Mouse (Mus musculus): Measurements from ENCODE around the gene Map3k10. TPM values are rescaled to one million over a fixed set of nuclear protein-coding genes. Genes with fewer than 3 reads are reported as not detected.
A peak's percentile ranks its signal among the peaks of the same experiment; 100 is the strongest.

Gene Map3k10
- polyA plus RNA-seq (2017; shearing (Covaris generic)), result 1 to 10 TPM in 1 of 3 experiments, under 1 TPM in 2; 0.88 to 1.4 (median 0.91) TPM

DNA sequence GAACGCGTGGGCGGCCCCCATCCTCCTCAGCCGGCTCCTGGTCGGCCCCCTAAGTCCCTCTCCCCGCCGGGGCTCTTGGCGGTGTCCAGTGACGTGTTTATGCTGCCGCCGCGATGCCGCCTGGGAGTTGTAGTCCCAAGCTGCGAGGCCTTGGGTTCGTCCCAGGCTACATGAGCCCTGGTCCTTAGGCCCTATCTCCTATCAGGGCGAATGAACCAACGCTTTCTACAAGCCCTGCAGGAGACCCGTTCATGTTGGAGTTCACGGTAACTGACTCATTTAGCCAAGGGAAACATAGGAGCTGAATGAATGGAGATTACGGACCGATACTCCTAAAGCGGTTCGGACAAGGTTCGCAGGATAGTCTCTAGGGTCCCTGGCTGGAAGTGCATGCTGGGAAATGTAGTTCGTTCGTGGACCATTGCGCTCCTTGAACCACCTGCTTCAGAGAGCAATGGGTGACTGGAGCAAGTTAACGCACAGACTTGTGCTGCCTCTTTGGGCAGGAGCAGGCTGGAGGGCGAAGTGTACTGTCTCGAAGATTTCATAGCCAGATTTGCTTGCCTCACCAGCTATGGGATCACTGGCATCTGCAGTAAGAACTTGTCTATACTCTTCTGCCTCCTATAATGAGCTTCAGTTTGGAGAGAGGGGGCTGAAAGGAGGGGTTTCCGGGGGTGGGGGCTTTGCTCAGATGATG lies at the start of gene Map3k10:
Map3k10 (minus strand) TSS at position 77 of the 700 bp plus-strand sequence.
- ATAC-seq, result peak; percentile 97

DNA sequence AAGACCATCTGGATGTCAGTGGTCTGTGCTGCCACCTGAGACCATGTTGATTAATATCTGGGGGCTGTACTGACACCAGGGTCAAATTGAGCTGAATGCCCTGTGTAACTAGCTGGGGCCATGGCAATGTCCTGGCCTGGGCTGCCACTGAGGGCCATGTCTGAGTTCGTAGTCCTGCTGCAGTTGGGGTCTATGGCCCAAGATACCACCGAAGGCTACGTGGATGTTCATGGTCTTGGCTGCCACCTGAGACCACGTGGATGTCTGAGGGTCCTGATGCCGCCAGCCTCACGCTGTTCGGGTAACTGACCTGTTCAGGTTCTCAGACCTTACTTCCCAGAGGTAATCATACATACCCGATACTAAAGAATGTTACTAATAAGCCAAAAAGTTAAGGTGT lies 47.6 kb upstream of the Map3k10 start:
- no peak for ATAC-seq

DNA sequence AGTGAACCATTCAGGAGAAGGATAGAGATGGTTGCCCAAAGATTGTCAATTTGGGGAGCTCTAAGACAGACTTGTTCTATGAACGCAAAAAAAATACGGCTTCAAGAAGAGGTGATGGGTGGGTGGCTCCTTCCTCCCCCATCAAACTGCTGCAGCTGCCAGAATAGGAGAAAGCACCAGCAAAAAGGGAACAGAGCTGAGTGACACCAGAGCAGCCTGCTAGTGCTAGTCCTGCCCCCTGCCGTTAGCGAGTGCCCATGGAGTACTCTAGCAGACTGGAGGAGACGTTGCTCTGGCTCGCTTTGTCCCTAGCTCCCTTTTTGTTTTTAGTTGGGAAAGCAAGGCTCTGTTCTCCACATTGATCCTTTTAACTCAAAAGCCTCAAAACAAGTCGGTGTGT lies 36.0 kb upstream of the Map3k10 start:
- no peak for ATAC-seq

DNA sequence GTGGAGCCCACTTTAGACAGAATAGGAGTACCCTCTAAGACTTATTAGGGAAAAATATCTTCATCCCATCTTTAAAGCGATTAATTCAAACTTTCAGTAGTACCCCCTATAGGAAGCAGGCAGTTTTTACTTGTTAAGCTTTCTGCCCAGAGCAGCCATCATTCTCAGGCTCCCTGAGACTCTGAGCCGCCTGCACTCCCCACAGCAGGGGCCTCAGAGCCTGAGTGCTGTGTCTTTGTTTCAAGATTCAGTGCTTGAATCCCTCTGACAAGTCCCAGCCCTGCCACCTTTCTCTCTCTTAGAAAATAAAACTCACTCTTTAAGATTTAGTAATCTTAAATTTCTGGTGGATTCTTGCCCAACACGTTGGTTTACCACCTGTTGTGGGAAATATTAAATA lies 22.3 kb upstream of the Map3k10 start:
- ATAC-seq, result no peak

DNA sequence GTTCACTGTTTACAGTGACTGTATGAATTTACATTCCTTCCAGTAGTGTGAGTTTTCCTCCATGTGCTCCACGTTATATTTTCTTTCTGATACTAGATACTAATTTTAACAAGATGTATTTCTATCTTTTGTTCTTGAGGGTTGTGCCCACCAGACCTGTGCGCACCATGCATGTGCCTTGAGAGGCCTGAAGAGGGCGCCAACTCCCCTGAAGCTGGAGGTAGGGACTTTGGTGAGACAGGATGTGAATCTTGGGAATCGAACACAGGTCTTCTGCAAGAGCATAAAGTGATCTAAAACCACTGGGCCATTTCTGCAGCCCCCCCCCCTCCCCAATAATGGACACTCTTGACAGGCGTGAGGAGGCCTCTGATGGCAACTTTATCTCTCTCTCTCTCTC lies 16.7 kb upstream of the Map3k10 start:
- ATAC-seq, result no peak

DNA sequence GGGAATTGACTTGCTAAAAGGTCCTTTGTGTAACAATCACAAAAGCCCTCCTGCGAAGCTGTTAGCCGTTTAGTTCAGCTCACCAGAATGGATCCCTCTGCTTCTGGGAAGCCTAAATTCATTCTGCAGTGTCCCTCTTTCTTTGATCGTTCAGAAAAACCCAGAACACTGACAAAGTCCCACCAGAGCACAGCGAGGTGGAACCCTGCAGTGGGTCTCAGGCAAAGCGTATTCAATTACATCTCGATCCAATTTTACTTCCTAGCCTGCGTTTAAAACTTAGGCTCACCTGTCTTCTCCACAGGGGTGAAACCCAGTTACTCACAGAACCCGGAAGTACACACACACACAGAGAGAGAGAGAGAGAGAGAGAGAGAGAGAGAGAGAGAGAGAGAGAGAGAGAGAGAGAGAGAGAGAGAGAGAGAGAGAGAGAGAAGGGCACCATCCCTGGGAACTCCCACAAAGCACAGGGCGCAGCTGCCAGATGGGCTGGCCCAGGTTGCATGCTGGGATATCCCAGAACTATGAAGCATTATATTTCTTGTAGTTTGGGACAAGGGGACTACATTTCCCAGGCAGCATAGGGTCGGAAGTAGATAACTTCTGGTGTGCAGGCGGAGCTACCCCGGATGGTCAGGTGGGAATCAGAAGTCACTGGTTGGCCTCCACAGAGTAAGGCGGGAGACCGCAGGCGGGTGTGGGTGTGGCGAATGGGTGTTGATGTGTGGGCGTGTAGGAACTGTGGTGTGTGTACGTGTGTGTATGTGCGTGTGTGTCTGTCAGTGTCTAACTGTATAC lies 14.6 kb upstream of the Map3k10 start, which contains the start of gene Zfp607b:
Zfp607b (plus strand) TSS at position 526 of the 798 bp plus-strand sequence.
- peak; percentile 98 for ATAC-seq

DNA sequence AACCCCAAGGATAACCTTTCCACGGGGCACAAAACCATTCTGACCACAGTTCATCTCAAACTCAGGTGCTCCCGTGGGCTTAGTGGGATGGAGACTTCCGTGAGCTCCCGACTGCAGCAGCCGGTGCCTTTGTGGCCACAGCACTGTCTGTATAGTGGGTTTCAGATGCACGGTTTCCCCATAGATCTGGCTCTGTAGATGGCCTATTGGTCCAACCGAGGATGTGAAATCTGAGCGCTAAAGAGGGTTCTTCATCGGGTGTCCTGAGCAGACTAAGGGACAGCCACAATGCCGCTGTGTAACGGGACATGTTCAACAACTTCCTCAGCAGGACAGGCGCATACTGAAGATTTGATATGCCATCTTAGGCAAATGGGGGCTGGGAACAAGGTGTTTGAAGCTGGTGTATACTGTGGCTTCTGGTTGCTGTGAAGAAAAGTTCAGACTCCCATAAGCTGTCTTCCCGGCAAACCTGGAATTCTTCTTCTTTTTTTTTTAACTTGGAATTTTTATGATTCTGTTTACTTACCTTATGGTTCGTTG lies 13.9 kb upstream of the Map3k10 start:
- ATAC-seq, result no peak

DNA sequence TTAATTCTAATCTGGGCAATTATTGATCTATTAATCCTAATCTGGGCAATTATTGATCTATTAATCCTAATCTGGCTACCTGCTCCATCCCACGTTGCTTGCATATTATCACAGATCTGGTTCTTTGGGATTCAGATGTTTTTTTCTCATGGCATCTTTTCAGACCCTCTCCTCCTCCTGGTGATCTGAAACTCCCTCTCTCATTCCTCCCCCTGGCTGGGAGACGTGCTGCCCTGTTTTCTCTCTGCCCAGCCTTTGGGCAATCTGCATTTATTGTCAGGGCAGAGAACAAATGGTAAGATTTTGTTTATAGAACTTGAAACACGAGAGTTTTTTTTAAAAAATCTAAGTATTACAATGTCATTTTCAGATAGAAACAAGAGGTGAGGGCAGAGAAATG lies 13.4 kb upstream of the Map3k10 start:
- no peak for ATAC-seq

DNA sequence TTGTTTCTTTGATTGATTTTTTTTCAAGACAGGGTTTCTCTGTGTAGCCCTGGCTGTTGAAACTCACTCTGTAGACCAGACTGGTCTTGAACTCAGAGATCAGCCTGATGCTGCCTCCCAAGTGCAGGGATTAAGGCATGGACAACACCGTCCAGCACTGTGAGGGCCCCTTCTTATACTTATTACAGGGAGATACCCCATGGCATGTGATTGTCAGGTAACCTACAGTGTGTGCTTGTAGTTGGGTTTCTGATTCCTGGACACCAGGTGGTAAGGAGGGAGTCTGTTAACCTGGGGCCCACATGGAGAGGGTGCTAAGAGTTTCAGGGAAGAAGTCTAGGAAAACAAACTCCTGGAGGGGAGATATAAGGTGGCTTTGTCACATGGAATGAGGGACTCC lies 12.6 kb upstream of the Map3k10 start:
- ATAC-seq, result no peak

DNA sequence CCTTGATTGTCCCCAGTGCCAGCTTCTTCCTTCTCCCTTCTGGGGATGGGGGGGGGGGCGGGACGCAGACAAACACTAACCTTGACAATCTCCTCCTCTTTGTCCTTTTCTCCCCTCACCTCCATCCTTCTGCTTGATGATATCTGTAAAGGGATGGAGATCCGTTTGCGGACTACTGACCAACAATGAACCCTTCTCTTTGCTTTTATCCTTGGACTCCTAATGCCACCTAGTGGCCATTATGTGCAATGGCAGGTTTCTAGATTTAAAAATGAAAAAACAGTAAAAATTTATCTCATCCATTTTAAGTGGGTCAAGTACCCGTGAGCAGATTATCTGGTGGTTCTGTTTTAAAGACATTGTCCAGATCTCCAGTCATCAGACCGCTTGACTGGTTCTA lies 11.3 kb upstream of the Map3k10 start:
- no peak for ATAC-seq

DNA sequence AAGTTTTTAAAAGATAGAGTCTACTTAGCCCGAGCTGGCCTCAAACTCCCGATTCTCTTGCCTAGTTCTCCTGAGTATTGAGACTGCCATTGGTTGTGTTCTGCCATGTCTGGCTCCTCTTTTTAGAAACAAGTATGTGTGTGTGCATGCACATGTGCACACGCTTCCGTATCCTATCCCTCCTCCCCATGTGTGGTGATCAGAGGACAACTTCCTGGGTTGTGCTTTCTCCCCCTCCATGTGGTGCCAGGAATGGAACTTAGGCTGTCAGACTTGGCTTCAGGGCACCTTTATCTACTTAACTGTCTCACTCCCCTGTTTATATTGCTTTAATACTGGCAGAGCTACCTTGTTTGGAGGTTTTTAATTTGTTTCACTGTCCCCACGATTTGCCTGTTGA lies 10.8 kb upstream of the Map3k10 start:
- ATAC-seq, result no peak

DNA sequence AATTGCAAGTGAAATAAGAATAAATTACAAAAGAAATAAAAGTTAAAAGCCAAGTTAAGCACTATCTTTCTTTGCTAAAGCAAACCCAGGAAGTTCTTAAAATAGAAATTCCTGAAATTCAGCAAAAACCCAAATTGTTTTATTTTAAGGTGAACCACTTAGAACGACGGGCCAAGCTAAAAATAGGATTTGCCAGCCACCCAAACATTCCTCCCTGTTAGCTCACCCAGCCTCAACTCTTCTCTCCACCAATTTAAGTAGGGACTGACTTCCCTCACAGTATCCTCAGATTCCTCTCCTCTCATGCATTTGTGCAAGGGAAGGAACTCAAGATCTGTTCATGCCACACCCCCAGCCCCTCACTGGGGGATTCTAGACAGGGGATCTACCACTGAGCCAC lies 8.8 kb upstream of the Map3k10 start:
- ATAC-seq, result no peak

DNA sequence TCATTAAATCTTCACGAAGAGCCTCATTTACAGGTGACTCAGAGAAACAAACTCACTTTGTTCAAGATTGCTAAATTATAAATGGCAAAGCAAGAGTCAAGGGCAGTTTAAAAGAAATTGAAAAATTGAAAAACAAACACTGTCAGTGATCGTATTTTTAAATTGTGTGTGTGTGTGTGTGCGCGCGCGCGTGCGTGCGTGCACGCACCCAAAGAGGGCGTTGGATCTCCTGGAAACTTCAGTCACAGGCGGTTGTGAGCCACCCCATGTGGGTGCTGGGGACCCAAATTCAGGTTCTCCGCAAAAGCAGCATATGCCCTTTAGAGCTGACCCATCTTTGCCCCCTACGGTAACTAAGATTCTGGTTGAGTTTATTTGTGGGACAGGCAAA lies 819 bp upstream of the Map3k10 start:
- no peak for ATAC-seq

DNA sequence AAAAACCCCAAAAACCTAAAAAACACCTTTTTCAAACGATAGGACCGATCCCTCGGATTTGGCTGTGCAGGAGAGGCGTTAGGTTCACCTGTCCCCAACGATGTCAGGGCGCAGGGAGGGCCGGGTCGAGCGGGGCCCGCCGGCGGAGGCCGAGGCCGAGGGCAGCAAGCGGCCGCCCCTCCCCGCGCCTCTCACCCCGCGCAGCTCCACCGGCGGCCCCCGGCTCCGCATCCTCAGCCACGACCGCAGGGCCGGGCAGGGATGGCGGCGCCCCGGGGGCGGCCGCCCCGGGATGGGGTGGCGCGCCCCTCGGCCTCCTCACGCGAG lies 240 bp downstream of the Map3k10 start:
- no peak for ATAC-seq

DNA sequence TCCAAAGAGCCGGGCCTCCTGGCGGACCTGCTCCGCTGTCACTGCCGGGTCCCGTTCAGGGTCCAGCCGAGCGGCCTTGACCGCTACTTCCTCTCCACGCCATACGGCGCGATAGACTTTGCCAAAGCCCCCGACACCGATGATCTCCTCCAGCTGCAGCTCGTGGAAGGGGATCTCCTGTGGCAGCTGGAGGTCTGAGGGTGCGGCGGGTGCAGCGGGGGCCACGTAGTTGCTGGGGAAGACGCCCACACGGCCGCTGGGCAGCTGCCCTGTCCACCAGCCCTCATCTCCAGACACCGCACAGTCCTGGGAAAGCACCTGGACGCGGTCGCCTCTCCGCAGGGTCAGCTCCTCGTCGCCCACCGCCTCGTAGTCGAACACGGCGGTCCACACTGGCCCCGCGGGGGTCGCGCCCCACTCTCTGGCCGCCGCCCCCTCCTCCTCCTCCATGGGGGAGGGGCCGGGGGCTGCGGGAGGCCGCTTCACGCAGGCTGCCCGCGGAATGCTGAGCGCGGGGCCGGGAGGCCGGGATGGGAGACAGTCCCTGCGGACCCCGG lies 745 bp downstream of the Map3k10 start:
- ATAC-seq, result no peak

DNA sequence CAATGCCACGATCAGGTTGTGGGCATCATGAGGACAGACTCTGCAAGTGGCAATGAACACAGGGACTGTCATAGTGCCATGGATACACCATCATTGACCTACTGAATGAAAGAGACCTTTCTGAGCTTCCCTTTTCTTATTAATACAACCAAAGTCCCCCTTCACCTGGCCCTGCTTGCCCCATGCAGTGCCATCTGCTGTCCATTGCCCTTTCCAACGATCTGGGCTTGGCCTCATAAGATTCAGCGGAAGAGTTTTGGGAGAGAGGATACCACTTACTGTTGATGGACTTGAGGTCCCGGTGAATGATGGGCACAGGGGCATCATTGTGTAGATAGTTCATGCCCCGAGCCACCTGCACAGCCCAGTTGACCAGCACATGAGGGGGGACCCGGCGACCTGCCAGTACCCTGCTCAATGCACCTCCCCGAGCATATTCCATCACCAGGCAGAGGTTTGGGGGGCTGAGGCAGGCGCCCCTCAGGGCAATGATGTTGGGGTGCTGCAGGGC lies 1.3 kb downstream of the Map3k10 start:
- ATAC-seq, result no peak

DNA sequence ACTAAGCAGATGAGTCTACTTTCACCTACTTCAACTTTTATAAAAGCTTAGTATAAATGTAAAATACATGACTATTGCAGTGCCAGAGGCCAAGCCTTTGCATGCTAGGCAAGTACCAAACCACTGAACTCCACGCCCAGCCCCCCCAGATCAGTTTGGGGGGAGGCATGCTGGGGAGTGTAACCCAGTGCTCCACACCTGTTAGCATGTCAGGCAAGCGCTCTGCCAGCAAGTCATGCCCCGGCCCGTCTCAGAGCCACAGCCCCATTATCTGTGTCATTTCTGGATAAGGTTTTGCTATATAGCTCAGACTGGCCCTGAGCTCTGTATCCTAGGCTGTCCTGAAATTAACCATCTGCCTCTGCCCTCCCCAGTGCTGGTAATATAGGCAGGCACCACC lies 12.4 kb downstream of the Map3k10 start:
- ATAC-seq, result no peak

DNA sequence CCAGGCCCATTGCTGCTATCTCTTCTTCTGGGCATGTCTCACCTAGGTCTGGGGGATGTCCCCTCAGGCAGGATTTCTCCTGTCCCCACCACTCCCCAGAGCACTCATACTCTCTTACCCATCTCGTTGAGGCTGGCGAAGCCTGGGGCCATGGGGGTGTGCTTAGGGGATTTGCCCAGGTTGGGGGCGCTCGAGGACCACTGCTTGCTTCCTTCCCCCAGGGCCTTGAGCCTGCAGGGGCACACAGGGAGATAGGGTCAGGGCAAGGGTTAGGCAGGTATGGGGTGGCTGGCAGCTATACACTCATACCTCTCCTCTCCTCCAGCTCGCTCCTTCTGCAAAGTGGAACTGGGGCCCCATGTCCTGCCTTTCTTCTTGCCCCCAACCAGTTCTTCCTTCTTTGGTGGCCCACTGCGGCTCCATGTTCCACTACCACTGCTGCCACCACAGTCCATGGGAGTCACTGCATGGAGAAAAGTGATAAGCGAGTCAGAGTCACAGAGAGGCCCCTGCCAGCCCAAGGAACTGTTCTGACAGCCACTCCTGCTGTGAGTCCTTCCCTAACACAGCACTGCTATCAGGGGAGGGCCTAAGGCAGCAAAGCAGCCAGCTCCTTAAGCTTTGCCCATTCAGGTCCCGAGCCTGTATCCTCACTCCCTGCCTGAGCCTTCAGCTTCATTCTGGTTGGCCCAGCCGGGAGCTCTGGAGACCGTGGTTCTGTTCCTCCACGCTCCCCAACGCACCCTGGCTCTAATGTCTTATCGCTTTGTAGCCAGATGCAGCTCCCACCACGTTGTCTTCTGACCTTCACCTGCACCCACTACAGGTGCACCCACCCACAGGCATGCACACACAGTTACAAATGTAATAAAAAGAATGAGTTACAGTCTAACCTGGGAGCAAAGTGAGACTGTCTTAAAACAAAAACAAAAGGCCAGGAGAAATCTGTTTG lies 15.4 kb downstream of the Map3k10 start:
- no peak for ATAC-seq

DNA sequence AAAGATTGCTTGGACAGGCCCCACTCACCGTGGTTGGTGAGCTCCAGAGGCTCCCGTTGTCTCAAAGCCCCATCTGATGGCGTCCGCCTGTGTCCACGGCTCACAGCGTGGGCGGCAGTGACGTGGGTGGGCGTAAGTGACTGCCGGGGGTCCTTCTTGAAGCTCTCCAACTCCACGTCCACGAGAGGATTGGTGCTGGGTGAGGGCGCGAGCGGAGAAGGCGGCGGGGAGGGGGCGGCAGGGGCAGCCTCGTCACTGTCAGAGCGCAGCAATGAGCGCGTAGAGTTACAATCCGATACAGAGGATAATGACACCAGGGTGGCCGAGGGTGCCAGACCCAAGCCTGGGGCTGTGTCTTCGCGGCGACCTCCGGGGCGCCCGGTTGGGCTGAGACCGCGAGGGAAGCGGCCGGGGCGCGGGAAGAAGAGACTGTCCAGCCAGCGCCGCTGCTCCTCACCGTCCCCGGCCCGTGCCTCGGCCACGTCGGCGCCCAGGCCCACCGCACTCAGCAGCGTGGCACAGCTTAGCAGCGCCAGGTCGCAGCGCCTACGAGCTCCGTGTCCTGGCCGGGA lies 16.5 kb downstream of the Map3k10 start:
- no peak for ATAC-seq

DNA sequence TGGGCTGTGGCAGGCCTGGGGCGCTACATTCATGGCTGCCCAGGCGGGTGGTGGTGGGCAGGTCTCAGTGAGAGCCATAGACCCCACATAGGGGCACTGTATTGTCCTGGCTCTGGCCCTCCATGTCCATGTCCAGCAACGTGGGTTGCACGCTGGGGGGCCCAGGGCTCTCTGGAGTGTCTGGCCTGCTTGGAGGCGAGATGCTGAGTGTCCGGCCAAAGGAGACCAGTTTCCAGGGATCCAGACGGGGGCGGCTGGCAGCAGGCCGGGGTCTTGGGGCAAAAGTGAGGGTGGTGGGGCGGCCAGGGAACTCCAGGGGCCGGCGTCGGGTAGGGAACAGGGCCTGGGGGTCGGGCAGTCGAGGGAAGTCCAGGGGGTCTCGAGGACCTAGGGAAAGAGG lies 17.8 kb downstream of the Map3k10 start:
- no peak for ATAC-seq

DNA sequence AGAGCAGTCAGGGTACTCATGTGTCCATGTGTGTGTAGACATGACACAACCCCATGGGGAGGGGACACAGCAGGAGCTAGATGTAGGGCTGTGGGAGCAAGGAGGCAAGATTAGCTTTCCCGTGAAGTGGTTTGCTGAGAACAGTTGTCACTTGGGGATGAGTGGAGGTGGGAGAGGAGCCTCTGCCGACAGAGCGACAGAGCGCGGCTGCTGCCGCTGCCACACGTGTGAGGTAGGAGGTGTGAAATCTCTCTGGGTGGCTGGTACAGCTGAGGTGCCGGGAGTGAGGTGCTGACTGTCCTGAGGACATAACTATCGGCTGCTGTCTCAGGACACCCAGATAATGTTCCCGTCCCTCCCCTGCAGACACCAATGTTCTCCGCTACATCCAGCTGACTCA lies 18.9 kb downstream of the Map3k10 start:
- no peak for ATAC-seq
